Mouse (Mus musculus): ENCODE measurements around the gene Nol10.

DNA sequence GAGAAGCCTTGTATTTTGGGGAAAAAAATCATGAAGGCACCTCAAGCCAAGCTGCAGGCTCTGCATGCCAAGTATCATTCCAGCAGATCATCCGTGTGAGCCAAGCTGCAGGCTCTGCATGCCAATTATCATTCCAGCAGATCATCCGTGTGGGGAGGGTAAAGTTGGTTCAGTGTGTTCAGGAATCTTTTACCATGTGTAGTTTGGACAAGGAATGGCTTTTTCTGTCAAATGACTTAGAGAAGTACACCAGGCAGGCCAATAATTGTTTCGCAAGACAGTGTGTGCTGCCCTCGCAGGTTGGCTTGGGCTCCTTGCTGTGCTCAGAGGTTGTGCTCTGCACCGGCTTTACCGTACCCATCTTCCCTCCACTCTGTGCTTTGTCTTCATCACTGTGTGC lies 28.3 kb downstream of the Nol10 start:
- no peak for TF ChIP-seq CTCF (IDR thresholded peaks at IDR 0.05; ENCODE audit: low read depth)
- no peak for TF ChIP-seq EP300 (optimal IDR thresholded peaks at IDR 0.05)

All from stomach, postnatal 0 days (tissue).